Mouse (Mus musculus): ENCODE results near the gene Ggn. TPM values are rescaled to one million over a fixed set of nuclear protein-coding genes. Genes with fewer than 3 reads are reported as not detected.

Ggn gene
- total and polyA plus RNA-seq, 2 experiments from 2014 or later = 0.41 to 0.73 TPM

DNA sequence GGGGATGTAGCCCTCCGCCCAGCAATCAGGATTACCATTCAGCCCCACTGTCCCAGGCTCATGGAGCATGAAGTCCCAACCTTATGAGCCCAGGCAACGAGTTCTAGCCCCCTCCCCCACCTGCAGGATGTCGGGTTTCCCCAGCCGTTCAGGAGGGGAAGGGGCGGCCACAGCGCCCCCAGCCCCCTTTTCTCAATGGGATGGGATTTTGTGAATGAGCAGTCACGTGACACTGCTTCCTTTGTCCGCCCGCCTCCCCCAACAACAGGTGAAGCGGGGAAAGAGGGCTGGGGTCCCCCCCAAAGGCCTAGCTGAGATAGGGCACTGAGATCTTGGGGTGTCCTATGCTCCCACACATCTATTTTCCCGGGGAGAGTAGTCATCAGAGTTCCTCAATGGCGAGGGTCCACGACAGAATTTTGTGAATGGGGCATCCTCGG is 1.2 kb upstream of the Ggn start:
- Histone ChIP-seq H3K4me2 (ENCODE audit: low read depth, low read length) (peak overlapping the region; percentile 83), H3K36me3 (ENCODE audit: insufficient read depth, low read length) (peaks cover 16% of the 10 kb centered on the region; the same call in 1 of the 2 replicates), H3K4me1 (ENCODE audit: insufficient read depth, low read length) (peaks cover 12% of the 10 kb centered on the region), H3K4me3 (ENCODE audit: low read length) (peak overlapping the region; percentile 80), H3K27me3 (ENCODE audit: insufficient read depth, low read length) (peaks cover 21% of the 10 kb centered on the region; the same call in 1 of the 2 replicates), H3K9ac (replicated peaks; ENCODE audit: low read length) (peak overlapping the region; percentile 78), H3K27ac (peak overlapping the region; percentile 92), H3K9me3 (ENCODE audit: low read length) (no peaks in the 10 kb centered on the region)
- ATAC-seq (peak; percentile 18; the same call in 1 of the 2 replicates), DNase-seq (ENCODE audit: low spot score) (peak; percentile 75)
- TF ChIP-seq CTCF (IDR thresholded peaks at IDR 0.05; ENCODE audit: low read depth) = peak; percentile 20; the same call in 1 of the 2 replicates
- under 1% methylated on average over 14 of the region's 14 CpGs for WGBS

DNA sequence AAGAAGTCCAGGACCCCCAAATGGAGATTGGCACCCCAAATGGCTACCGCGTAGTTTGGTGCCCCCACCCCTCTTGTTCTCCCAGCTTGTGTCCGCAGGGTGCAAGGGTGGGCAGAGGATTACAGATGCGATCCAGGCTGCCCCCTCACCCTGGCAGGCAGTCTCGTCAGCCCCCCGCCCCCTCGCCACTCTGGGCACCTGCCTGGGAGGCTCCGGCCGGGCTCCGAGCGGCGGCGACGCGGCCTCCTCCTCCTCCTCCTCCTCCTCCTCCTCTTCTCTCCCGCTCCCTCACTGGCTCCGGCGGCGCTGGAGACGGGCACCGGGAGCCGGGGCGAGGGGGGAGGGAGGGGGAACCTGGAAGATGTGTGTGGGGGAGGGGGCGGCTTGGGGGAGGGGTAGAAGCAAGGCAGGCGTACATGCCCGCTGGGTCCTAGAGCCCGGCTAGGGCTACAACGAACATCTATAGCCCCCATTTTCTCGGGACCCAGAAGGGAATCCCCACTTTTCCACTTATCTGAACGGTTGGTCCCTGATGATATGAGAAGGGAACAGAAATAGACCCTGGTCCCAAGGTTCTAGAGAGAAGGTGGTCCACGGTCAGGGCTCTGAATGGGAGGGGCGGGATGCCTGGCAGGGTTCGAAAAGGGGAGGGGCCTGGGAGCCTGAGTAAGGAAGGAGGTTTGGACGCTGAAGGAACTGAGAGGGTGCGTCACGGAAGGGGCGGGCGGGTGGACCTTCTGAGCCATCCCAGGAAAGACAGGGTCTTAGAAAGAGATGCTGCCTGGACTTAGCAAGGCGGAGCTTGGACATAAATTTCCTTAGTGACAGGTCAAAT is 562 bp upstream of the Ggn start:
- peak; percentile 90 for DNase-seq (ENCODE audit: low spot score)
- peak; percentile 88 for ATAC-seq
- Histone ChIP-seq H3K27ac (peak overlapping the region; percentile 92), H3K4me1 (ENCODE audit: insufficient read depth, low read length) (peaks cover 12% of the 10 kb centered on the region), H3K27me3 (ENCODE audit: insufficient read depth, low read length) (peaks cover 26% of the 10 kb centered on the region; the same call in 1 of the 2 replicates), H3K4me3 (ENCODE audit: low read length) (peak overlapping the region; percentile 80), H3K4me2 (ENCODE audit: low read depth, low read length) (peak overlapping the region; percentile 83), H3K36me3 (ENCODE audit: insufficient read depth, low read length) (peaks cover 20% of the 10 kb centered on the region), H3K9me3 (ENCODE audit: low read length) (no peaks in the 10 kb centered on the region), H3K9ac (replicated peaks; ENCODE audit: low read length) (peak overlapping the region; percentile 78)
- no peak for TF ChIP-seq CTCF (IDR thresholded peaks at IDR 0.05; ENCODE audit: low read depth)
- WGBS = 1% methylated on average over 30 of the region's 39 CpGs

DNA sequence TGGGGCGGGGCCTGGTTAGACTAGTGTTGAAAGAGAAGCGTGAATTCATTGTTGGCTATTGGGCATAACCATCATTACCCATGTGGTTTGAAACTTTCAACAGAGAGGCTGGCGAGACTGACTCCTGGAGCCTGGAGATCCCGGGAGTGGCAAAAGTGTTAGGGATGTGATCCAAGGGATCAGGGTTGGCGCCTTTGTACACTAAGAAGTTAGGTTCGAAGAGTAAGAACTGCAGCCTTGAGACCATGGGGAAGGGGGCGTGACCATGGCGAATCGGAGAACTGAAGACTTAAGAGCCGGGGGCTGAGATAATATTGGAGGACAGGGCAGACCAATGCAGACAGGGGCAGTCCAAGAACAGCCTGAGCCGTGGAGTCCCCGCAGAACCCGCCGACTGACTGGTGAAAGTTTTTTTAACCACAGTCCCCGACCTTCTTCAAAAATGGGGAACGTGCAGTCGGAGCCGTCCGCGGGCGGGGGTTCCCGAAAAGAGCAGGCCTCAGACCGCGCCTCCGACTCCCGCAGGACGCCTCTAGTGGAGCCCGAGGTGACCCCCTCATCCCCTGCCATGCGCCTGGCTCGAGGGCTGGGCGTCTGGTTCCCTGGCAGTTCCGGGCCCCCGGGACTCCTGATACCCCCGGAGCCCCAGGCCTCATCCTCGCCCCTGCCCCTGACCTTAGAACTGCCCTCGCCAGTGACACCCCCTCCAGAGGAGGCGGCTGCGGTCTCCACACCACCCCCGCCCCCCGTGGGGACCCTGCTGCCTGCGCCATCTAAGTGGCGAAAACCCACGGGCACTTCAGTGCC is 948 bp downstream of the Ggn start:
- under 1% methylated on average over 42 of the region's 43 CpGs for WGBS
- Histone ChIP-seq H3K9ac (replicated peaks; ENCODE audit: low read length) (peak overlapping the region; percentile 17; the same call in 1 of the 2 replicates), H3K36me3 (ENCODE audit: insufficient read depth, low read length) (peaks cover 31% of the 10 kb centered on the region), H3K27ac (no peak overlapping the region), H3K4me1 (ENCODE audit: insufficient read depth, low read length) (peaks cover 12% of the 10 kb centered on the region), H3K27me3 (ENCODE audit: insufficient read depth, low read length) (peaks cover 26% of the 10 kb centered on the region; the same call in 1 of the 2 replicates), H3K9me3 (ENCODE audit: low read length) (no peaks in the 10 kb centered on the region), H3K4me3 (ENCODE audit: low read length) (peak overlapping the region; percentile 80), H3K4me2 (ENCODE audit: low read depth, low read length) (peak overlapping the region; percentile 83)
- TF ChIP-seq CTCF (IDR thresholded peaks at IDR 0.05; ENCODE audit: low read depth) = no peak
- no peak for ATAC-seq
- DNase-seq (ENCODE audit: low spot score) = no peak

DNA sequence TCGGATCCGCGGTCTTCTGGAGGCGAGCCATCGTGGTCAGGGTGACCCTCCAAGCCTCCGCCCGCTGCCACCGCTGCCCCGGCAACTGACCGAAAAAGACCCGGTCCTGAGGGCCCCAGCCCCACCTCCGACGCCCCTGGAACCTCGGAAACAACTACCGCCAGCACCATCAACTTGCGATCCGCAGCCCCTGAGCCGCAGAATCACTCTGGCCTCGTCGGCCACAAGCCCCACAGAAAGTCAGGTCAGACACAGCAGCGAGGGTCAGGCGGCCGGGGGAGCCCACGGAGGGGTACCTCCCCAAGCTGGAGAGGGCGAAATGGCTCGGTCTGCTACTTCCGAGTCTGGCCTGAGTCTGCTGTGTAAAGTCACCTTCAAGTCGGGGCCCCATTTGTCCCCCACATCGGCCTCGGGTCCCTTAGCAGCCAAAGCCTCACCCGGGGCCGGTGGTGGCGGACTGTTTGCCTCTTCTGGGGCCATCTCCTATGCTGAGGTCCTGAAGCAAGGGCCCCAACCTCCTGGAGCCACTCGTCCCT is 1.6 kb downstream of the Ggn start:
- peaks cover 26% of the 10 kb centered on the region; the same call in 1 of the 2 replicates for H3K27me3 ChIP-seq (ENCODE audit: insufficient read depth, low read length)
- no peak overlapping the region for H3K27ac ChIP-seq
- H3K9ac ChIP-seq (replicated peaks; ENCODE audit: low read length) = peak overlapping the region; percentile 17; the same call in 1 of the 2 replicates
- ATAC-seq (no peak), DNase-seq (ENCODE audit: low spot score) (no peak)
- TF ChIP-seq CTCF (IDR thresholded peaks at IDR 0.05; ENCODE audit: low read depth) = no peak
- 12% methylated on average over 34 of the region's 34 CpGs for WGBS
- peaks cover 12% of the 10 kb centered on the region for H3K4me1 ChIP-seq (ENCODE audit: insufficient read depth, low read length)
- H3K4me3 ChIP-seq (ENCODE audit: low read length) = peak overlapping the region; percentile 80
- no peaks in the 10 kb centered on the region for H3K9me3 ChIP-seq (ENCODE audit: low read length)
- H3K36me3 ChIP-seq (ENCODE audit: insufficient read depth, low read length) = peaks cover 37% of the 10 kb centered on the region
- peak overlapping the region; percentile 83 for H3K4me2 ChIP-seq (ENCODE audit: low read depth, low read length)

DNA sequence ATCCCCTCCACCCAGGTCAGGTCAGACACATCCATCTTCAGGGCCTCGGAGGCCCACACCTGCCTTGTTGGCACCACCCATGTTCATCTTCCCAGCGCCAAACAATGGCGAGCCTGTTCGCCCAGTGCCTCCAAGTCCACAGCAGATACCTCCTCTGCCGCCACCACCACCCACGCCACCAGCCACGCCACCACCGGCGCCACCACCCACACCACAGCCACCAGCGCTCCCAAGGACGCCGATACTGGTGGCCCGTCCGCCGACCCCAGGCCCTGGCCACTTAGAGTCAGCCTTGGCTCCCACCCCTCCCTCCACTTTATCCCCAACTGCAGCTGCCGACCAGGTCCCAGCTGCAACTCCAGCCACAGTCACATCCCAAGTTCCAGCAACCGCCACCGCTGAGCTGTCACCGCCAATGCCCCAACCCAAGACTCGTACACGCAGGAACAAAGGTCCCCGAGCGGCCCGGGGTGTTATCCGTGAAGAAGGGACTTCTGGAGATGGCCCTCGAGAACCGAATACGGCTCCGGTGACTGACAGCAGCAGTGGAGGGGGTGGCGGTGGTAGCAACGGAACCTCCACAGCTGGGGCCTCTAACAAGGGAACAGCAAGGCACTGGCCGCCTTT is 2.5 kb downstream of the Ggn start:
- ATAC-seq = no peak
- TF ChIP-seq CTCF (IDR thresholded peaks at IDR 0.05; ENCODE audit: low read depth) = no peak
- H3K27me3 ChIP-seq (ENCODE audit: insufficient read depth, low read length) = peaks cover 26% of the 10 kb centered on the region; the same call in 1 of the 2 replicates
- no peaks in the 10 kb centered on the region for H3K9me3 ChIP-seq (ENCODE audit: low read length)
- H3K27ac ChIP-seq = no peak overlapping the region
- no peak overlapping the region for H3K9ac ChIP-seq (replicated peaks; ENCODE audit: low read length)
- DNase-seq (ENCODE audit: low spot score) = no peak
- no peak overlapping the region for H3K4me2 ChIP-seq (ENCODE audit: low read depth, low read length)
- no peak overlapping the region for H3K4me3 ChIP-seq (ENCODE audit: low read length)
- WGBS = 43% methylated on average over 29 of the region's 32 CpGs
- H3K36me3 ChIP-seq (ENCODE audit: insufficient read depth, low read length) = peaks cover 37% of the 10 kb centered on the region
- H3K4me1 ChIP-seq (ENCODE audit: insufficient read depth, low read length) = peaks cover 12% of the 10 kb centered on the region

DNA sequence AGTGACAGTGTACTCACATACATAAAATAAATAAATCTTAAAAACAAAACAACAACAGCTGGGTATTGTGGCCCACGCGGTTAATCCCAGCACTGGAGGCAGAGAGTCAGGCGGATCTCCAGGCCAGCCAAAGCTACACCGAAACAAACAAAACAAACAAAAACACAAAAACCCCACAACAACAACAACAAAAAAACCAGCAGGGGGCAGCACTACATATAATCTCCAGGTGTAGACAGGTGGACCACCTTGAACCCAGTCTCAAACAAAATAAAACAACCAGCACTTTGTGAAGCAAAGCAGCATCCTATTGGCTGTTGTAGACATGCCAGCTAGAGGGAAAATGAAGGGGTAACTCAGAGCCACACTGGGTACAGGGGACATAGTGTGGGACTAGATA is 8.1 kb downstream of the Ggn start:
- Histone ChIP-seq H3K4me2 (ENCODE audit: low read depth, low read length) (no peak overlapping the region), H3K4me3 (ENCODE audit: low read length) (no peak overlapping the region), H3K27ac (no peak overlapping the region), H3K27me3 (ENCODE audit: insufficient read depth, low read length) (peaks cover 12% of the 10 kb centered on the region; the same call in 1 of the 2 replicates), H3K4me1 (ENCODE audit: insufficient read depth, low read length) (peaks cover 10% of the 10 kb centered on the region), H3K36me3 (ENCODE audit: insufficient read depth, low read length) (peaks cover 32% of the 10 kb centered on the region), H3K9ac (replicated peaks; ENCODE audit: low read length) (no peak overlapping the region), H3K9me3 (ENCODE audit: low read length) (no peaks in the 10 kb centered on the region)
- TF ChIP-seq CTCF (IDR thresholded peaks at IDR 0.05; ENCODE audit: low read depth) = peak; percentile 37; the same call in 1 of the 2 replicates
- DNase-seq (ENCODE audit: low spot score) = no peak
- no peak for ATAC-seq
- 85% methylated on average over 4 of the region's 4 CpGs for WGBS
